Mouse (Mus musculus) cerebellum, adult 9-11 months (tissue): ENCODE data around the gene Dytn.
"Not testable (repeated sequence)": the region's sequence is repeated elsewhere in the genome, so short reads cannot be mapped to it uniquely, and the experiment has no call there.

ENCODE experiments used
- DNase-seq: peaks from one replicate; pipeline ENCODE4 v3.0.0; 2022

Dytn gene

DNA sequence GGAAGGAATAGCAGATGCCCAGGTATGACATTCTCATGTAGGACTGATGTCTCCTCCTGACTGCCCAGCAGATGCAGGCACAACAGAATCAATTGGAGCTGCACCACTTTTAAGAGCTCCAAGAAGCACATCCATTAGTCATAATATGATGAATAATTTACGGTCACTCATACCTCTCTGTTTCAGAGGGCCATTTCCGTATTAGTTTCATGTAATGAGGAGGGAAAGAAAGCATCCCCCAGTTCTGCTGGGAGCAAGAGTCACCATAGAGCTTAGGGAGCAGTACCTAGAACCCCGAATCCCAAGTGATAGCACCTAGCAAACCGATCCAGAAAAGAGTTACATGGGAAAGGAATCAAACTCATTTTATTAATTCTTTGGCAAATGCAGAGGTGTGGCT, at the start of gene Dytn:
TSS of gene Dytn (minus strand) at position 101 of the 400 bp plus-strand sequence.
- no peak for DNase-seq

DNA sequence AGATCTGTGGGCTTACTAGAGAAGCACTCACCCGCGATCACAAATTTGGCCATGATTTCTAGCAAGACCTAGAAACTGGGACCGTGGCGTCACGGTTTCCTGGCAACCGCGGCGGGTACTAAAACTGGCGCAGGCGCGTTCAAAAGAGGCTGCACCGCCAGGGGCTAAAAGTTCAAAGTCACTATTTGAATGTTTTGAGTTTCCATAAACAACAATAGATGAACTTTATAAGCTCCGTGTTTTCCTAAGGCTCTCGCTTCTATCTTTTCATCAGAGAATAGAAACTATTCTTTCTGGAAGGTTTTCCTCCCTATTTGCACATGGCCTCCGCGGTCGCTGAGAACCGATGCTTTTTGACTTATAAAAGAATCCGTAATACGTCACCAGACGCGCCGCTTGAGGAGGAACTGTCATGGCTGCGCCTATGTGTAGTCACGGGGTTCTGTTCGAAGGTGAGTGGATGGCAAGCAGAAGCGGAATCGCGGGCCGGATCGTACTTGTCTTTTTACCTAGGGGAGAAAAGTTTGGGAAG, 43.6 kb upstream of the Dytn start, which contains the start of the genes Mdh1b and Fastkd2:
TSS of gene Mdh1b (minus strand) at position 79 of the 532 bp plus-strand sequence.
TSS of gene Fastkd2 (plus strand) at position 375 of the 532 bp plus-strand sequence.
- DNase-seq: peak; percentile 90

DNA sequence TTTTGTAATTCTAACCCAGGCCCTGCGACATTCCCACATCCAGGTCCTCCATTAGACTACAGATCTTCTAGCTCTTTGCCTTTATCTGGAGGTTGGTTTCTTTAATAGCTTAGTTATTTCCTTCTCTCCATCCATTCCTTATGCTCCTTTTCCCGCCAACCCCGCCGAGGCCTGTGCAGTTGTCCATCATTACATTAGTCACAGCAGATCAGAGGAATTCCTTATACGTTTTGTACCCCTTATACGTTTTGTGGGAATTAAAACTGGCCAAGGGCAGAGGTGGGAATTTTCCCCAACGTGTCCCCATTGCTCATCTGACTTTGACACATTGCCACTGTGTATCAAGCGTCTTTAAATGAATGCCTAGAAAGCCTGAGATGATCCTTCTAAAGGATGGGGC, 43.1 kb upstream of the Dytn start:
- no peak for DNase-seq

DNA sequence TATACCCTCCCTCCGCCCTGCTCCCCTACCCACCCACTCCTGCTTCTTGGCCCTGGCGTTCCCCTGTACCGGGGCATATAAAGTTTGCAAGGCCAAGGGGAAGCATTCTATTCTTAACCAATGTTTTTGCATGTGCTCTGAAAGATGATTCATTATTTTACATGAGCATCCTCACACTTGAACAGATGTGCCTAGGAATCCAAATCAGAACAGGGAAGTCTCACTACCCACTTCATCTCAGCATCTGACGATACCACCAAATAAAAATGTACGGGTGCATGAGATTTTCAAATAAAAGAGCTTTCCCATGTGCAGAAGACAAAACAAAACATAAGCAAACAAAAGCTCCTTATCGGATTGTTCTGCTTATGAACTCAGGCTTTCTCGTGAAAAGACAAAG, 33.4 kb upstream of the Dytn start:
- no peak for DNase-seq

DNA sequence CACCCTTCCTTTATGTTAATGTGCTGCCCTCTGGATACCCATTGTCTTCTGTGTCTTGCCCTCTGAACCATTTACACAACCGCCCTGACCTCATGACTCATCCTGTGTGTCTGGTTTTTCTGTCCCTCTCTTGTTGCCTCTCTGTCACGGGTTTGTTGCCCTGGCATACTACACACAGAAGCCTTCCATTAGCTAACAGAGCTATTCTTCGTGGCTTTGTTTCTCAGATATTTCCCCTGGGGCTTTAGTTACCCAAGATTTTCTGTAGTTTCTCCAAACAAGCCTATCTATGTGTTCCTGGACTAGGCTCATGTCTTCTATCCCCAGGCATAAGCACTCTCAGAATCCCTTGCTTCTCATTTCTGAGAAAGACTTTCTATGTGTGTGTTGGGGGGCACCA, 22.1 kb upstream of the Dytn start:
- DNase-seq: no peak

DNA sequence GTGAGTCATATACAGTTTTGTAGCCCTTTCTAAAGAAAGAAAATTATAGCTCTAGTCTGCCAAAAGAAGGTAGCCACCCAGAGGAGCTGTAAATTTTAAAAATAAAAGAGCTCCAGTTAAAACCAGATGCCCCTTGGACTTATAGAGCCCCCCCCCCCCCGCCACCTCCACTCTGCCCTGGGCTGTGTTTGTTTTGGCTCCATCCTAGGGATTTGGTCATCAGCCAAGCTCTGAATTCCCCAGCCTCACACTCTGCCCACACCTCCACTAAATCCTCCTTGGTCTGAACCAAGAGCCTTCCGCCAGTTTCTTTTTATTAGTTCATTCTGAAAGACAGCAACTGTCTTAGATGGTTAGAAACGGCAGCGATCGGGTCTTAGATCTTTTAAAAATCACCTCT, 19.0 kb upstream of the Dytn start:
- DNase-seq: no peak

DNA sequence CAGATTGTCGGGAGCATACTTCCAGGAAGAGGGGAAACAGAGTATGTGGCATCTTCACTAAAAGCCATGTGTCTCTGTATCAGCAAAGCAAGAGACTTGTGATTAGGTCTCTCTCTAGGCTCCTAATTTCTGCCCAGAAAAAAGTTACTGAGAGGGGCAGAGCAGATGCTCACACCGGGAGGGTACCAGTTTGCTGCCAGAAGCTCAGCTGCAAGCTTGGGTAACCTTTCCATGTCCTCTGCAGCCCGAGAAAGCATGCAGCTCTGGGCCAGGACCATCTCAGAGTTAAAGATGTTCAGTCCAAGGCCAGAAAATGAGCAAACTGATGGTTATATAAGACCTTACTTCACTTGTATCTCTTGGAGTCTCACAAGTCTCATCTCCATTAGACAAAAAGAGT, 10.1 kb upstream of the Dytn start:
- DNase-seq: peak; percentile 18

DNA sequence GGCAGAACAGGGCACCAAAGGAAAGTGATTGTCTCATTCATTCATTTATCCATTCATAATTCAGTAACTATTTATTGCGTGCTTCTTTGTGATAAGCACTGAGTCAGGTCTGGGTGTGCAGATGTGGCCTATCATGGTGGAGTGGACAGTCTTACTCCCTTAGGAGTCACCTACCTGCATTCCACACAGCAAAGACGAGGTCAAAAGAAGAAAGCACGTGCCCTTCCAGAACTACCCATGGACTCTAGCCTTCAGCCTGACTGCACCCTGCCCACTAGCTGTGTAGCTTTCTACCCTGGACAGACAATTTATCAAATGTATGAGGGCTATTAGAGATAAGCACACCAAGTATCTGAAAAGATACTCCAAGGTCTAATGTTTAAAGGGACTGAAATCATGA, 10.8 kb downstream of the Dytn start:
- DNase-seq: no peak

DNA sequence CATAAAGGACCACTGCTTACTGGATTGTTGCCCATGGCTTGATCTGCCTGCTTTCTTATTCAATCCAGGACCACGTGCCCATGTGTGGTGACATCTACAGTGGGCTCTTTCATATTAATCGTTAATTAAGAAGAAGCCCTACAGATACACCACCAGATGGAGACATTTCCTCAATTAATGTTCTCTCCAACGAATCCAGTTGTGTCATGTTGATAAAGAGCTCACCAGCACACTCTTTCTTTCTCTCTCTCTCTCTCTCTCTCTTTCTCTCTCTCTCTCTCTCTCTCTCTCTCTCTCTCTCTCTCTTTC, 17.9 kb downstream of the Dytn start:
- no peak for DNase-seq

DNA sequence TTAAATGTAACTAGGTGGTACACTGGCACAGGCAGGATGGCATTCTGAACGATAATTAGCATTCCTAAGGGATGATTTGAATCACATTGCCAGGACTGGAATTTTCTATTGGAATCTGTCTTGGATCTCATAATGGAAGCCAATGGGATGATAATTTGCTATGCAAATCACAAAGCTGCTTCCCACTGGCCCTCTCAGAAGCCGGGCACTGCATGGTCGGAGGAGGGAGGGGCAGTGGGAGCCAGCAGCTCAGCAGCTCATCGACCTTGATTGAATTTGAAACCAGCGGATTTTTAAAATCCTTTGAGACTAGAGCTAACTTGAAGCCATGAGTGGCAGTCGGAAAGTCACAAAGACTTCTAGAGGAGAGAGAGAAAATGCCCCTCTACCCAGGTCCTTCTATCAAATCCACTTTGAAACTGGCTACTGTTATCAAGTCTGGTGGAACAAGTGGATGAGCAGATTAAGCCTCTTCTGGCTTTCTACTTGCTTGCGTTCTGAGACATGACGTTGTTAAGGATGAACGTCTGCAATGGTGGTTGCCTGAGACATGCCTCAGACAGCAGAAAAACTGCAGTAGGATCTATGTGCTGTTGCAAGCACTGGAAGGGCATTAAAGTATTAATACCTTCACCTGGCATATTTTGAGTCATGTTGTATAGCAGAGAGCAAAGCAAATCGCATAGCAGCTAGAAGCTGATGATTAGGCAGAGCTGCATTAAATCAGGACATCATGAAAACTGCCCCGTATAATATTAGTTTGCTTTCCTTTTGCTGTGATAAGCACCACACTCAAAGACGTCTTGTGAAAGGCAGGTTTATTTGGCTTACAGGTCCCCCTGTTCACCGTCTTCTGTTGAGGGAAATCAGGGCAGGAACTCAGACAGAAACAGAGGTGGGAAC, 18.5 kb downstream of the Dytn start:
- no peak for DNase-seq

DNA sequence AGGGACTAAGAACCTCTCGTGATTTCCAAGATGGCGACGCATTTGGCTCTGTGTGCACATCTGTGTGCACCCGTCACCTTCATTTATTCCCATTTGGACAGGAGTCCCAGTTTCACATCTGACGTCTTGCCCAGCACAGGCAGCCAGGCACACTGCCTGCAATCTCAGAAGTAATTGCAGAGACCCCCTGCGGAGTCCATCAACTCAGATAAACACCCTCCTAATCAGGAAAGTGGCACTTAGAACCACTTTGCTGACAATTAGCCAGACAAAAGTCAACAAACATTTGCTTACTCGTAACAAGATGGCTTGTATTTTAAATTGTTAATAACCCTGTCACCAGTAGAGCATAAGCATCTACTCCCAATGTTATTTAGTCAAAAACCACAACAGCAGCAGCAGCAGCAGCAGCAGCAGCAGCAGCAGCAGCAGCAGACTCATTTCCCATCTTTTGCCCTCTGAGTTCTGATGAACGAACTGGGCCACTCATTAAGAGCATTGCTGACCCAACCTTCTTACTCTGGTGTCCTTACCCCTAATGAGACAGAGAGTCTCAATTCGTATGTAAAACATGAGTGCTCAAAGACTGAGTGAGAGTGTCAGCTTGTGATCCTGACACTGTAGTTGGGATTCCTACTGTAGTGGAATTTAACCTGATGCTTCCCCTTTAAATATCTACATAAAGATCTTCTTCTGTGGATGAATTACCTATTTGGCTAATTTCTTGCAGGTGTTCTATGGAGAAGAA, 19.4 kb downstream of the Dytn start:
- DNase-seq: no peak

DNA sequence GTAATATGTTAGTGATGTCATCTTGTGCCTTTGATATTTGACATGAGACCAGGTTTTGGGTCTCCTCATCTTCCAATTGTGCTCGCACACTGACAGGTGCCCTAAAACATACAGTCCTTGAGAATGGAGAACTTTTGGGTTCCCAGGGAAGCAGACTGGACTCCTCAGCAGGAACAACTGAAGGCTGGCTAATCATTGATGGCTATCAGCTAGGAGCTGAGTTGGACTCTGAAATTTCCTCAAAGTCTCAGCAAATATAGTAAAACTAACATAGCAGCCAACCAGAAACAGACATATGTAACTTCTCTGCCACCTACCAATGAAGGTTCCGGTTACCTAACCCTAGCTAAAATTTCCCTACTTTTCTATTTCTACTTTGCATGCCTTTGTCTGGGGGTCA, 20.6 kb downstream of the Dytn start:
- no peak for DNase-seq

DNA sequence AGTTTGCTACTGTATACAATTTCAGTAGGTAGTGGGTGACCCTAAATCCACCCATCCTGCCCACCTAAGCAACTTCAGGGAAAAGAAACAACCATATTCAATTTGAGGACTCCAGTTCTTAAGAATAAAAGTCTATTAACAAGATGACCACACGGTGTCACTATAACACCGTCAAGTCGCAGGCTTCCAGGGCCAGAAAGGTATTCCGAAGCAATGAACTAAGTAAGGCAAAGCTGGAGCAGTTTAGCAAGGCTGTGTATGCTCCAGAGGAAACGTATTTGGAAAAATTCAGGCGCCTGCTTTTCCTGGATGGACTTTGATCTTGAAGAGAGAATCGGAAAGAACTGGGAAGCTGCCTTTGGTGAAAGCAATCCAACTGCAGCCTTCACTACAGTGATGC, 27.1 kb downstream of the Dytn start:
- DNase-seq: peak; percentile 11

DNA sequence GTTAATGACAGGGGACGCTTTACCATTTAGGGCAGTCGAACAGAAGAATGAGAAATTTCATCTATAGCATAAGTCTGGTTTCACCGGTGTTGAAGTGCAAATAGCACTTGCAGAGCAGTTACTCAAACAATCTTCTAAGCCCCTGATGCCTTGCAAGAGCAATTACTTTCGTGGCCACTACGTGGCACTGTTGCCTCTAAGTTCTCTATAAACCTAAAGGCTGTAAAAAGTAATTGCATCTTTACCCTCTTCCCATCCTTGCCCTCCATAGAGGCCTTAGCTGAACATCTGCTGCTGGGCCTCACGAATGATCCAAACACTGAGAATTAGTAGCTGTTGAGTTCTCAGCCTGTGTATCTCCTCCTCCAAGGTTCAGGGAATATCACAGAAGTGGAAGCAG, 28.7 kb downstream of the Dytn start:
- DNase-seq: peak; percentile 29

DNA sequence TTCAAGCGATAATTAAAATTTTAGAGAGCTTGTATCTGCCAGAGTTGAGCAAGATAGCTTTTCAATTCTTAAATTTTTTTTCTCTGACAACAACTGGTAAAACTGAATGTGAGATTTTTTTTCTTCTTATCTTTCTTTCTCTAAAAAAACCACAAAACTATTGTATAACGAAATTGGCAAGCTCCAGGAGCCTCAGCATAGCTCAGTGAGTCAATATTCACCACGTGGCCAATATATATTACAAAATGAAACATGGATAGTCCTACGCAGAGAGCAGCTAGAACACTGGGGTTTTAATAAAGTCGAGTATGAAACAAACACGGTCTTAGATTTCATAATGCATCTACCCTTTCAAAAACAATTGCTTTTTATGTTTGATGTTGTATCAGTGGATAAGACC, 46.8 kb downstream of the Dytn start:
- DNase-seq: no peak

DNA sequence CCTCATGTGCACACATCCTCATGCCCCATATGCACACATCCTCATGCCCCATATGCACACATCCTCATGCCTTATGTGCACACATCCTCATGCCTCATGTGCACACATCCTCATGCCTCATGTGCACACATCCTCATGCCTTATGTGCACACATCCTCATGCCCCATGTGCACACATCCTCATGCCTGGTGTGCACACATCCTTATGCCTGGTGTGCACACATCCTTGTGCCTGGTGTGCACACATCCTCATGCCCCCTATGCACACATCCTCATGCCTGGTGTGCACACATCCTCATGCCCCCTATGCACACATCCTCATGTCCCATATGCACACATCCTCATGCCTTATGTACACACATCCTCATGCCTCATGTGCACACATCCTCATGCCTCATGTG, 56.3 kb downstream of the Dytn start:
- DNase-seq: not testable (repeated sequence)

DNA sequence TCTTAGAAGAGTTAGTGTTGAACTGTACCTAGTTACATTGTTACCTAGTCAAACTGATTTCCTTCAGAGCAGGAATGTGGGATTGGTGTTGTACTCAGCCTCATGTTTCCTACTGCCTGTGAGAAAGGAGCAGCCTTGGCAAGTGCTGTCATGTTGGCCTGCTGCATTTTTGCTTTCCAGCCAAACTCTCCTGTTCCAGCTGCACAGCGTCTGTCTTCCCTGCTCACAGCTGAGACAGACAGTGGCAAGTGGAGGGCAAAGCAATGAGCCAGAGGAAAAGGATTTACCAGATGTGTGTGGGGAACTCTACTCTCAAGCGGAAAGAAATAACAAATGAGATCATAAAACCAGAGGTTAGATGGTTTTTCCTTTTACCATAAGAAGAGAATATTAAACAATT, 58.5 kb downstream of the Dytn start:
- DNase-seq: no peak

DNA sequence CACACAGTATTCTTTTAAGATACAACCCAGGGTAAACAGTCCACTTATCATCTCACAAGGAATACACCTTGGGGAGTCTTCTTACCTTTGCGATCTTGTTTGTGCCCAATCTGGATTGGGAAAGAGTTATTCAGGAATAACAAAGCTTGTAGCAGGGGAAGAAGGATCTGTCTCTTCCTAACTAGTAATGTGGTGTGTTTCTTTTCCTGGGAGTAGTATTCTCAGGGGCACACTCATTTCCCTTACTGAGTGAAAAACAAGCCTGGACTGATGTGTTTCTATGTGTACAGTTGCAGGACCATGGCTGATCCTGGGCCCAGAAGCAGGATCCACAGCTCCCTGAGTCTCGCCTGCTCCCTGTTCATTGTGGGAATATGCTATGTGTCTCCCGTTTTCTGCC, 71.1 kb downstream of the Dytn start, which contains the start of gene Gm39653:
TSS of gene Gm39653 (plus strand) at position 301 of the 400 bp plus-strand sequence.
- DNase-seq: no peak

DNA sequence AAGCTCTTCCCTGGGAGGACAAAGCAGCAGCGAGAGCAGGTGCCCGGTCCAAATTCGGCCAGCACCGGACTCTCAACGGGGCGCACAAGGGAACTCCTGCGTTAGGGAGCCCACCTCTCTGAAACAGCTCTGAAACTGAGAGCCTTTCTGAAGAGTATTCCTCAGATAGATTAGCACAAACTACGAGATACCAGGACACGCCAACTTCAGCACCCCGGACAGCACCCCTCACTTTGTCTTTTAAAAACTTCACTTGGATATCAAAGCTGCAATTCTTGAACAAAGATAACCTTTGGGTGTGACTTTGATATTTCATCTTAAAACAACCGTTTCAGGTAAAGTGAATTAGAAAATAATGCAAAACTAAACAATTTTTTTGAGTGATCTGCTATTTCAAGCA, 72.1 kb downstream of the Dytn start:
- DNase-seq: no peak

DNA sequence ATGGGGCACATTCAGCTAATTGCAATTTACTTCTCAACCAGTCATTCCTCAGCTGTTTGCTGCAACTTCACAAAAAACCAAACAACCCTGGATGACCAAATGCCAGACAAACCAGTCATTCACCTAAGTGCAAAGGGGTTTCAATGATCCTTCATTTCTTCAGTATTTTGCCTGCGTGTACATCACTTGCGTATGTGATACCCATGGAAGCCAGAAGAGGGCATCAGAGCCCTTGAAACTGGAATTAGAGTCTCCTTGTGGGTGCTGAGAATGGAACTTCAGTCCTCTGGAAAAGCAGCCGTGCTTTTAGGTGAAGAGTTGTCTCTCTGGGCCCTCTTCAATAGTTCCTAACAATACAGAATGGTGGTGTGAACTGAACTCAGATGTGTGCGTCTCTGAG, 77.1 kb downstream of the Dytn start:
- no peak for DNase-seq

DNA sequence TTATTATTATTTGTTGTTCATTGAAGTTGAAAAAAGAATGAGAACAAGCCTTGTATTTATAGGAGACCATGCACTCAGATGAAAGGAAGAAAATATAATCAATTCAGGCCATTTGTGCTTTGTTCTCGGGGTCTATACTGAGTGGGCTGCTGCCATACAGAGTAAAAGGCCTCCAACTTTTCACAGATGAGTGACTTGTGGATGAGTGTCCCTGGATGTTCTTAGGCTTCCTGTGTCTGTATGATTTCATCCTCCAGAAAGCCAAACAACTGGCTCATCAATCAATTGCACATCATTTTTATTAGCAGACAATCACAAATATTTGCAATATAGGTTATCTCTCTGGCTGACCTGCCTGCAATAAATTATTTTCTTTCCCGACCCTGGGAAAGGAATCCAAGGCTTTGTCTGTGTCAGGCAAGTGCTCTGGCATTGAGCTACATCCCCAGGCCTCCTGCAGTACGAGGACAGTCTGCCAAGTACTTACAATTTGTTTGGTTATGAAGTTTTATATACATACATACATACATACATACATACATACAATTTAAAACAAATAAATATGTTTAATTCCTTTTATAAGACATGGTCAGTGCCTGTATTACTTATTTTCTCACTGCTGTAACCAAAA, 82.7 kb downstream of the Dytn start:
- DNase-seq: no peak

DNA sequence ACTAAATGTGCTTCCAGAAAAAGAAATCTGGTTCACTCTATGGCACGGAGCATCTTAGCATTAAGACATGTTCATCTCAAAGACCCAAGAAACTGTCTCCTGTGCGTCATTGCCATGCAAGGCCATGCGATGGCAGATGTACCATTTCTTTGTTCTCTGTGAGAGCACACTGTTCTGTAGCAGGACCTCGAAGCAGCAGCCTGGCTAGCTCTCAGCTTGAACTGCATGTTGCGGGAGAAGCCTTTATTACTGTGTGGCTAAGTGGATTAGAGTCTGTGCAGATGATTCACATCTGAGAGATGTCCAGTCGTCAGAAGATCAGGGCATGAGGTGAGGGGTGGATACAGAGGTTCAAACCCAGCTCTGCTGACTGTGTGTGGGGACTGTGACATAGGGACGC, 99.9 kb downstream of the Dytn start:
- no peak for DNase-seq

DNA sequence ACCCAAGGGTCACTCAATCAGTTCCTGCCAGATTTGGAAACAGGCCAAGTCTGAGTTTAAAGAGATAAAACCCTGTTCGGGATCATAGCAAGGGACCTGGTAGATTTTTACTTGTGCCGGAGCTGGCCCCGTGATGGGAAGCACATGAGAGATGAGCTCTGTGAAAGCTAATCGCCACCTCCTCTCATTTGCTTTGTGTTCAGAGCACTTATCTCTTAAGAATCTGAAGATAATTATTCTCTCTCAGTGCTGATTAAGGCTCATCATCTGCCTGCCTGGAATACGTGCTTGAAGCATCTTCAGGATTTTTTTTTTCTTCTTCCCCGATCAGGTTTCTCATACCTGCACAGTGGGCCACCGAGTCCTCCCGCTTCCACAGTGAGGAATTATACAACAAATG, 107.6 kb downstream of the Dytn start:
- DNase-seq: no peak

DNA sequence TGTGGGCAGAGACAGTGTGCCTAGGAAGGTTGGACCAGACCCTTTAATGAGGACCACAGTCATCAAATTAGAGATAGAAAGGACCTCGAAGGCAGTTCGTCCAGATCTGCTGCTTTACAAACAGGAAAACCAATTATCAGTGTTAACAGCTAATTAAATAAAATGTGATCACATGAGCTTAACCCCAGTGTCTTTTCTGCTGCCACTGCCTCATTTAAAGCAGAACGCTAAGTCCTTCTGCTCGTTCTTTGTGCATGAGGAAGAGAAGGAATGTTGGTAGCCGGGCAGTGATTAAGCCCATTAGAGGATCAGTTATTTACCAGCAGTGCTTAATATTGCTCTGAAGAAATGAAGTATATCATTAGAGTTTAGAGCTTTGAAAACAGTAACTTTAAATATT, 109.9 kb downstream of the Dytn start:
- DNase-seq: no peak
